Mouse (Mus musculus): Measurements from ENCODE around the gene Ifngr1.

Ifngr1 gene

GRCm38 (mm10) chr10:19587281-19587680 is 4.5 kb upstream of the Ifngr1 start:
- no peak for DNase-seq (ENCODE audit: low spot score)

GRCm38 (mm10) chr10:19589626-19590025 is 2.1 kb upstream of the Ifngr1 start:
- DNase-seq (ENCODE audit: low spot score): no peak

- no peak for DNase-seq (ENCODE audit: low spot score)
These were observed 486 bp upstream of the Ifngr1 start for GRCm38 (mm10) chr10:19591286-19591640.

- no peak for DNase-seq (ENCODE audit: low spot score)
These were observed 807 bp downstream of the Ifngr1 start for GRCm38 (mm10) chr10:19592556-19592955.

- DNase-seq (ENCODE audit: low spot score): no peak
These were observed 1.5 kb downstream of the Ifngr1 start for GRCm38 (mm10) chr10:19593296-19593695.

- no peak for DNase-seq (ENCODE audit: low spot score)
These were observed 2.6 kb downstream of the Ifngr1 start for GRCm38 (mm10) chr10:19594201-19594905.

GRCm38 (mm10) chr10:19596866-19597265 is 5.1 kb downstream of the Ifngr1 start:
- DNase-seq (ENCODE audit: low spot score): no peak

- DNase-seq (ENCODE audit: low spot score): no peak
These were observed 6.3 kb downstream of the Ifngr1 start for GRCm38 (mm10) chr10:19598091-19598490.

GRCm38 (mm10) chr10:19599331-19600092 is 7.8 kb downstream of the Ifngr1 start:
- DNase-seq (ENCODE audit: low spot score): no peak

GRCm38 (mm10) chr10:19600093-19600420 is 8.3 kb downstream of the Ifngr1 start:
- DNase-seq (ENCODE audit: low spot score): no peak

GRCm38 (mm10) chr10:19601502-19601901 is 9.8 kb downstream of the Ifngr1 start:
- DNase-seq (ENCODE audit: low spot score): peak; percentile 22

- no peak for DNase-seq (ENCODE audit: low spot score)
These were observed 11.5 kb downstream of the Ifngr1 start for GRCm38 (mm10) chr10:19603231-19603630.

- peak; percentile 32 for DNase-seq (ENCODE audit: low spot score)
These were observed 17.4 kb downstream of the Ifngr1 start for GRCm38 (mm10) chr10:19609125-19609524.

GRCm38 (mm10) chr10:19611616-19612015 is 19.9 kb downstream of the Ifngr1 start:
- DNase-seq (ENCODE audit: low spot score): no peak

GRCm38 (mm10) chr10:19613111-19613753 is 21.5 kb downstream of the Ifngr1 start:
- no peak for DNase-seq (ENCODE audit: low spot score)

GRCm38 (mm10) chr10:19619736-19620135 is 28.0 kb downstream of the Ifngr1 start:
- no peak for DNase-seq (ENCODE audit: low spot score)

GRCm38 (mm10) chr10:19621408-19622048 is 29.8 kb downstream of the Ifngr1 start, which contains the start of gene Il22ra2:
Gene Il22ra2 (plus strand): TSS chr10:19621998.
- DNase-seq (ENCODE audit: low spot score): no peak

- no peak for DNase-seq (ENCODE audit: low spot score)
These were observed 32.9 kb downstream of the Ifngr1 start for GRCm38 (mm10) chr10:19624617-19625016.

- no peak for DNase-seq (ENCODE audit: low spot score)
These were observed 35.6 kb downstream of the Ifngr1 start for GRCm38 (mm10) chr10:19627342-19627741.

- no peak for DNase-seq (ENCODE audit: low spot score)
These were observed 36.0 kb downstream of the Ifngr1 start for GRCm38 (mm10) chr10:19627748-19628147.

- no peak for DNase-seq (ENCODE audit: low spot score)
These were observed 40.0 kb downstream of the Ifngr1 start for GRCm38 (mm10) chr10:19631616-19632195.

GRCm38 (mm10) chr10:19638851-19639250 is 47.1 kb downstream of the Ifngr1 start:
- DNase-seq (ENCODE audit: low spot score): no peak
